Mouse (Mus musculus) myocyte (in vitro differentiated cells): Measurements from ENCODE around the gene Tollip.

Source experiments
- MYOD1 ChIP-seq, 3 experiments: IDR thresholded peaks; one replicate each; pipeline ENCODE4 v1.6.1; 2011; ENCODE audit warnings: control low read depth in 2 of 3, low read depth in 2 of 3, mild to moderate bottlenecking in 2 of 3, moderate library complexity in 1 of 3; ENCODE audit not compliant: insufficient read length in 2 of 3, control insufficient read depth in 1 of 3
- POLR2A ChIP-seq: IDR thresholded peaks from one replicate; pipeline ENCODE4 v1.6.1; 2011; ENCODE audit warnings: low read depth, mild to moderate bottlenecking, control low read depth, moderate library complexity; ENCODE audit not compliant: insufficient read length
- REST ChIP-seq: IDR thresholded peaks from one replicate; pipeline ENCODE4 v1.6.1; 2011; ENCODE audit warnings: mild to moderate bottlenecking, control low read depth, moderate library complexity; ENCODE audit not compliant: insufficient read depth, insufficient read length
- TCF12 ChIP-seq: IDR thresholded peaks from one replicate; pipeline ENCODE4 v1.6.1; 2011; ENCODE audit warnings: mild to moderate bottlenecking, control low read depth; ENCODE audit not compliant: poor library complexity, insufficient read depth, severe bottlenecking

DNA sequence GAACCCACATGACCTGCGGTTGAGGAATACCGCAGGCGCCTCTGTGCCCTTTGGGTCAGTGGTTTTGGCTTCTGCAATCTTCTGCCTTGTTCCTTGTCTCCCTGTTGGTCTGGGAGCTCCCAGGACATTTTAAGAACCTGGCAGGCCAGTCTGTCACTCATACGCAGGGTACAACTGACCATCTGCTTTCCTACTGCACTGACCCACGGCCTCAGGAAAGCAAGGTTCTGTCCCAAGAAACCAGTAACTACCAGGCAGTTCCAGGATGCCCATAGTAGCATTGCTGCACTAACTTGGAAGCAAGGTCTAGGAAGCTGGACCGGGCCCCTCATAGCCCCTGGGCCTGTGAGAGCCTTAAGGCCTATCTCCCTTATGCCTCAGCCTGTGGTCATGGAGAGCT is 16.6 kb upstream of the Tollip start:
- TF ChIP-seq POLR2A, result no peak
- no peak for TF ChIP-seq MYOD1 (IDR thresholded peaks at IDR 0.05; ENCODE audit: control insufficient read depth in 1 of 3, insufficient read length in 2 of 3, low read depth in 2 of 3)
- no peak for TF ChIP-seq REST
- TF ChIP-seq TCF12, result no peak
